Mouse (Mus musculus): ENCODE data around the gene Tmem179b. TPM values are rescaled to one million over a fixed set of nuclear protein-coding genes. Genes with fewer than 3 reads are reported as not detected.

Gene Tmem179b
- polyA plus RNA-seq, 2 experiments, result 63.5 to 83.6 TPM

DNA sequence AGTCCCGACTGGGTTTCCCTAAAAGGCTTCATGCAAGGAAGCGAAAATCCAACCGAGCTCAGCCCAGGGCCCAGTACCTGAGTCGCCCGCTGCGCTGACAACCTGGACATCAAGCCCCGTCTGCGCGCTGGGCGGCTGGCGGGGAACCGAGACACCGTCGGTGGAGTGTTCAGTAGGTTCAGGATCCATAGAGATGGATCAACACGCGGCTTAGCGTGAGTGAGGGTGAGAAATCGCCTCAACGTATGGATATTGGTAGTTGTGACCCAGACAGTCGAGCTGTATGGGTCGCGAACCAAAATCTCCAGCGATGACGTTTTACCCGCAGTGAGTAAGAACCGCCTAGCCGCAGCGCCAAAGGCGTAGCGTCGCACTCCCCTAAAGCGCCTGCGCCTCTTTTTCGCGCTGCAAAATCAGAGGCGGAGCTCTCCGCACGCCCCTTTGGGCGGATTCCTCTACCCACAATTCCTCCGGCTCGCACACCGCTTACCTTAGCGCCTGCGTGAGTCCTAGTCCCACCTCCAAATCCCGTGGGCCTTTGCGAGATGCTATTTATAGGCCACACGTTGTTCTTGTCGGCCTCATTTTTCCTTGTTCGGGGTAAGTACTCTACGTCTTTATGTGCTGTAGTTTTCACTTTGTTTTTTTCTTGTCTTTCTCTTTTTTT lies 51.2 kb downstream of the Tmem179b start, which contains the start of gene Slc3a2:
Gene Slc3a2 (minus strand): TSS at position 463 of the 667 bp plus-strand sequence.
- under 1% methylated on average over 50 of the region's 50 CpGs for WGBS
- DNase-seq (ENCODE audit: low spot score), result peak; percentile 99
- peak within 1 kb of the TSS; percentile 78 for H3K4me3 ChIP-seq (replicated peaks; ENCODE audit: low read length)
- H3K9me3 ChIP-seq (ENCODE audit: control insufficient read depth, low read length), result no peaks in the 10 kb centered on the region
- H3K4me1 ChIP-seq (ENCODE audit: control insufficient read depth, insufficient read depth, low read length), result peaks cover 16% of the 10 kb centered on the region
- no peaks in the 10 kb centered on the region for H3K27me3 ChIP-seq (ENCODE audit: control insufficient read depth, insufficient read depth, low read length)
- peaks cover 33% of the 10 kb centered on the region for H3K36me3 ChIP-seq (ENCODE audit: control insufficient read depth, insufficient read depth, low read length)
- peak within 1 kb of the TSS; percentile 92 for H3K27ac ChIP-seq (replicated peaks; ENCODE audit: low read depth, low read length)
- ATAC-seq (ENCODE audit: low FRiP score, low read depth), result peak; percentile 95
- H3K4me2 ChIP-seq (replicated peaks; ENCODE audit: low read depth, low read length, severe bottlenecking), result peak within 1 kb of the TSS; percentile 86
- TF ChIP-seq POLR2A (IDR thresholded peaks at IDR 0.05; ENCODE audit: borderline replicate concordance, extremely low read depth, insufficient read depth, insufficient read length), result peak; percentile 98; the same call in 1 of the 2 replicates
- peak within 1 kb of the TSS; percentile 96 for H3K9ac ChIP-seq (ENCODE audit: low read depth, low read length, severe bottlenecking)

DNA sequence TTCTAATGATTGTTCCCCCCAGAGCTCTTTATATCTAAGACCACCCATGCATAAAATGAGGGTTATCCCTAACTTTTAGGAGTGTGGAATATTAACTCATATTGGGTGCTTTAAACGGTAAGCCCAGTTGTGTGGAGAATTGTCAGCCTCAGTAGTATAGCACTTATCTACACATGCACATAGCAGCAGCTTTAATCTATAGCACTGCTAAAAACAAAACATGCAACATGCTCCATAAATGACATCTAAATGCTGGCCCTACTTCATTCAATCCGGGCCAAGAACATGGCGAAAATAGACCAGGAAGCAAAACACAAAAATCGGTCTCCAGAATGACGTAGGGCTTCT lies 51.7 kb downstream of the Tmem179b start:
- Histone ChIP-seq H3K4me1 (ENCODE audit: control insufficient read depth, insufficient read depth, low read length) (peaks cover 16% of the 10 kb centered on the region), H3K9me3 (ENCODE audit: control insufficient read depth, low read length) (no peaks in the 10 kb centered on the region), H3K36me3 (ENCODE audit: control insufficient read depth, insufficient read depth, low read length) (peaks cover 33% of the 10 kb centered on the region), H3K27me3 (ENCODE audit: control insufficient read depth, insufficient read depth, low read length) (no peaks in the 10 kb centered on the region), H3K9ac (ENCODE audit: low read depth, low read length, severe bottlenecking) (peak overlapping the region; percentile 96), H3K4me2 (replicated peaks; ENCODE audit: low read depth, low read length, severe bottlenecking) (peak overlapping the region; percentile 66), H3K4me3 (replicated peaks; ENCODE audit: low read length) (peak overlapping the region; percentile 78), H3K27ac (replicated peaks; ENCODE audit: low read depth, low read length) (peak overlapping the region; percentile 92)
- TF ChIP-seq POLR2A (IDR thresholded peaks at IDR 0.05; ENCODE audit: borderline replicate concordance, extremely low read depth, insufficient read depth, insufficient read length), result no peak
- DNase-seq (ENCODE audit: low spot score), result no peak
- 2% methylated on average over 5 of the region's 5 CpGs for WGBS
- ATAC-seq (ENCODE audit: low FRiP score, low read depth), result no peak

Small RNA genes within 50 kb of the gene (microRNA-seq; reads per million reads assigned to microRNA genes)
- gene Mir6992, result not detected

Other genes starting within 250 kb of the Tmem179b start
Only the 30 nearest of the 33 such genes appear.
- 0.03 and 0.15 TPM in 2 replicates for gene Slc22a6, start 156.4 kb downstream of the Tmem179b start, polyA plus RNA-seq (2012; rRNA removed)
- not detected in 2 replicates for gene Slc22a6, start 156.4 kb downstream of the Tmem179b start, polyA plus RNA-seq (2014; fragmentation: Nextera tagmentation; extraction: Ambion mirVana)
- gene Chrm1, start 110.7 kb downstream of the Tmem179b start, polyA plus RNA-seq (2012; rRNA removed), result 0.62 and 1.1 TPM in 2 replicates
- gene Chrm1, start 110.7 kb downstream of the Tmem179b start, polyA plus RNA-seq (2014; fragmentation: Nextera tagmentation; extraction: Ambion mirVana), result 0.36 and 0.56 TPM in 2 replicates
- gene Slc3a2, start 51.1 kb downstream of the Tmem179b start, polyA plus RNA-seq (2012; rRNA removed), result 111 and 123 TPM in 2 replicates
- gene Slc3a2, start 51.1 kb downstream of the Tmem179b start, polyA plus RNA-seq (2014; fragmentation: Nextera tagmentation; extraction: Ambion mirVana), result 101 and 109 TPM in 2 replicates
- 66.4 and 66.6 TPM in 2 replicates for gene Wdr74, start 38.6 kb downstream of the Tmem179b start, polyA plus RNA-seq (2012; rRNA removed)
- gene Wdr74, start 38.6 kb downstream of the Tmem179b start, polyA plus RNA-seq (2014; fragmentation: Nextera tagmentation; extraction: Ambion mirVana), result 85.5 and 87.2 TPM in 2 replicates
- 1.6 and 3.2 TPM in 2 replicates for gene 1700092M07Rik, start 33.7 kb downstream of the Tmem179b start, polyA plus RNA-seq (2012; rRNA removed)
- gene 1700092M07Rik, start 33.7 kb downstream of the Tmem179b start, polyA plus RNA-seq (2014; fragmentation: Nextera tagmentation; extraction: Ambion mirVana), result 1.6 and 2.1 TPM in 2 replicates
- gene Stx5a, start 33.1 kb downstream of the Tmem179b start, polyA plus RNA-seq (2012; rRNA removed), result 188 and 197 TPM in 2 replicates
- gene Stx5a, start 33.1 kb downstream of the Tmem179b start, polyA plus RNA-seq (2014; fragmentation: Nextera tagmentation; extraction: Ambion mirVana), result 161 and 174 TPM in 2 replicates
- gene Nxf1, start 17.4 kb downstream of the Tmem179b start, polyA plus RNA-seq (2012; rRNA removed), result 263 and 265 TPM in 2 replicates
- 168 and 187 TPM in 2 replicates for gene Nxf1, start 17.4 kb downstream of the Tmem179b start, polyA plus RNA-seq (2014; fragmentation: Nextera tagmentation; extraction: Ambion mirVana)
- 192 and 275 TPM in 2 replicates for gene Tmem223, start 3.5 kb downstream of the Tmem179b start, polyA plus RNA-seq (2012; rRNA removed)
- gene Tmem223, start 3.5 kb downstream of the Tmem179b start, polyA plus RNA-seq (2014; fragmentation: Nextera tagmentation; extraction: Ambion mirVana), result 177 and 220 TPM in 2 replicates
- 22.4 and 29.1 TPM in 2 replicates for gene Taf6l, start 11.9 kb upstream of the Tmem179b start, polyA plus RNA-seq (2012; rRNA removed)
- 21.3 and 21.8 TPM in 2 replicates for gene Taf6l, start 11.9 kb upstream of the Tmem179b start, polyA plus RNA-seq (2014; fragmentation: Nextera tagmentation; extraction: Ambion mirVana)
- gene Polr2g, start 24.1 kb upstream of the Tmem179b start, polyA plus RNA-seq (2012; rRNA removed), result 135 and 140 TPM in 2 replicates
- gene Polr2g, start 24.1 kb upstream of the Tmem179b start, polyA plus RNA-seq (2014; fragmentation: Nextera tagmentation; extraction: Ambion mirVana), result 153 and 165 TPM in 2 replicates
- 3.5 and 3.9 TPM in 2 replicates for gene Zbtb3, start 28.1 kb upstream of the Tmem179b start, polyA plus RNA-seq (2012; rRNA removed)
- 5.3 and 5.6 TPM in 2 replicates for gene Zbtb3, start 28.1 kb upstream of the Tmem179b start, polyA plus RNA-seq (2014; fragmentation: Nextera tagmentation; extraction: Ambion mirVana)
- gene Ttc9c, start 44.9 kb upstream of the Tmem179b start, polyA plus RNA-seq (2012; rRNA removed), result 48.3 and 54.3 TPM in 2 replicates
- 41.8 and 48.5 TPM in 2 replicates for gene Ttc9c, start 44.9 kb upstream of the Tmem179b start, polyA plus RNA-seq (2014; fragmentation: Nextera tagmentation; extraction: Ambion mirVana)
- 59.4 and 88.6 TPM in 2 replicates for gene Hnrnpul2, start 45.5 kb upstream of the Tmem179b start, polyA plus RNA-seq (2012; rRNA removed)
- 9.5 and 9.6 TPM in 2 replicates for gene Hnrnpul2, start 45.5 kb upstream of the Tmem179b start, polyA plus RNA-seq (2014; fragmentation: Nextera tagmentation; extraction: Ambion mirVana)
- gene AC129217.1, start 55.3 kb upstream of the Tmem179b start, polyA plus RNA-seq (2012; rRNA removed), result 0.51 and 3.0 TPM in 2 replicates
- gene AC129217.1, start 55.3 kb upstream of the Tmem179b start, polyA plus RNA-seq (2014; fragmentation: Nextera tagmentation; extraction: Ambion mirVana), result not detected in 2 replicates
- 48.2 and 63.5 TPM in 2 replicates for gene Bscl2, start 63.0 kb upstream of the Tmem179b start, polyA plus RNA-seq (2012; rRNA removed)
- gene Bscl2, start 63.0 kb upstream of the Tmem179b start, polyA plus RNA-seq (2014; fragmentation: Nextera tagmentation; extraction: Ambion mirVana), result 50.2 and 51.3 TPM in 2 replicates
- 2.2 and 2.5 TPM in 2 replicates for gene Gng3, start 64.7 kb upstream of the Tmem179b start, polyA plus RNA-seq (2012; rRNA removed)
- gene Gng3, start 64.7 kb upstream of the Tmem179b start, polyA plus RNA-seq (2014; fragmentation: Nextera tagmentation; extraction: Ambion mirVana), result 4.2 and 5.0 TPM in 2 replicates
- gene Lrrn4cl, start 76.3 kb upstream of the Tmem179b start, polyA plus RNA-seq (2012; rRNA removed), result 1.9 and 2.1 TPM in 2 replicates
- 0.70 and 1.6 TPM in 2 replicates for gene Lrrn4cl, start 76.3 kb upstream of the Tmem179b start, polyA plus RNA-seq (2014; fragmentation: Nextera tagmentation; extraction: Ambion mirVana)
- gene Ubxn1, start 97.0 kb upstream of the Tmem179b start, polyA plus RNA-seq (2012; rRNA removed), result 84.2 and 127 TPM in 2 replicates
- 154 and 166 TPM in 2 replicates for gene Ubxn1, start 97.0 kb upstream of the Tmem179b start, polyA plus RNA-seq (2014; fragmentation: Nextera tagmentation; extraction: Ambion mirVana)
- gene Uqcc3, start 106.5 kb upstream of the Tmem179b start, polyA plus RNA-seq (2012; rRNA removed), result 33.9 and 51.3 TPM in 2 replicates
- 65.9 and 70.1 TPM in 2 replicates for gene Uqcc3, start 106.5 kb upstream of the Tmem179b start, polyA plus RNA-seq (2014; fragmentation: Nextera tagmentation; extraction: Ambion mirVana)
- 6.0 and 6.1 TPM in 2 replicates for gene Lbhd1, start 109.3 kb upstream of the Tmem179b start, polyA plus RNA-seq (2012; rRNA removed)
- gene Lbhd1, start 109.3 kb upstream of the Tmem179b start, polyA plus RNA-seq (2014; fragmentation: Nextera tagmentation; extraction: Ambion mirVana), result 59.6 and 70.0 TPM in 2 replicates
- not detected in 2 replicates for gene Gm49403, start 109.5 kb upstream of the Tmem179b start, polyA plus RNA-seq (2012; rRNA removed)
- gene Gm49403, start 109.5 kb upstream of the Tmem179b start, polyA plus RNA-seq (2014; fragmentation: Nextera tagmentation; extraction: Ambion mirVana), result not detected in 2 replicates
- 50.1 and 92.1 TPM in 2 replicates for gene 1810009A15Rik, start 114.4 kb upstream of the Tmem179b start, polyA plus RNA-seq (2012; rRNA removed)
- 80.2 and 87.6 TPM in 2 replicates for gene 1810009A15Rik, start 114.4 kb upstream of the Tmem179b start, polyA plus RNA-seq (2014; fragmentation: Nextera tagmentation; extraction: Ambion mirVana)
- gene Gm49416, start 114.5 kb upstream of the Tmem179b start, polyA plus RNA-seq (2012; rRNA removed), result 0.38 TPM in 1 of 2 replicates, not detected in the other
- gene Gm49416, start 114.5 kb upstream of the Tmem179b start, polyA plus RNA-seq (2014; fragmentation: Nextera tagmentation; extraction: Ambion mirVana), result 0.50 TPM in 1 of 2 replicates, not detected in the other
- 34.5 and 46.5 TPM in 2 replicates for gene Ints5, start 118.5 kb upstream of the Tmem179b start, polyA plus RNA-seq (2012; rRNA removed)
- gene Ints5, start 118.5 kb upstream of the Tmem179b start, polyA plus RNA-seq (2014; fragmentation: Nextera tagmentation; extraction: Ambion mirVana), result 33.4 and 36.6 TPM in 2 replicates
- 212 and 265 TPM in 2 replicates for gene Ganab, start 123.6 kb upstream of the Tmem179b start, polyA plus RNA-seq (2012; rRNA removed)
- 91.7 and 99.6 TPM in 2 replicates for gene Ganab, start 123.6 kb upstream of the Tmem179b start, polyA plus RNA-seq (2014; fragmentation: Nextera tagmentation; extraction: Ambion mirVana)
- 116 and 142 TPM in 2 replicates for gene B3gat3, start 145.9 kb upstream of the Tmem179b start, polyA plus RNA-seq (2012; rRNA removed)
- gene B3gat3, start 145.9 kb upstream of the Tmem179b start, polyA plus RNA-seq (2014; fragmentation: Nextera tagmentation; extraction: Ambion mirVana), result 39.7 and 43.0 TPM in 2 replicates
- 5.2 and 7.1 TPM in 2 replicates for gene Rom1, start 154.9 kb upstream of the Tmem179b start, polyA plus RNA-seq (2012; rRNA removed)
- 2.0 and 2.4 TPM in 2 replicates for gene Rom1, start 154.9 kb upstream of the Tmem179b start, polyA plus RNA-seq (2014; fragmentation: Nextera tagmentation; extraction: Ambion mirVana)
- gene Eml3, start 155.1 kb upstream of the Tmem179b start, polyA plus RNA-seq (2012; rRNA removed), result 62.1 and 74.9 TPM in 2 replicates
- gene Eml3, start 155.1 kb upstream of the Tmem179b start, polyA plus RNA-seq (2014; fragmentation: Nextera tagmentation; extraction: Ambion mirVana), result 21.5 and 25.2 TPM in 2 replicates
- gene Mta2, start 167.4 kb upstream of the Tmem179b start, polyA plus RNA-seq (2012; rRNA removed), result 63.4 and 76.5 TPM in 2 replicates
- gene Mta2, start 167.4 kb upstream of the Tmem179b start, polyA plus RNA-seq (2014; fragmentation: Nextera tagmentation; extraction: Ambion mirVana), result 43.8 and 47.2 TPM in 2 replicates
- 28.6 and 33.6 TPM in 2 replicates for gene Tut1, start 179.4 kb upstream of the Tmem179b start, polyA plus RNA-seq (2012; rRNA removed)
- 27.6 and 29.2 TPM in 2 replicates for gene Tut1, start 179.4 kb upstream of the Tmem179b start, polyA plus RNA-seq (2014; fragmentation: Nextera tagmentation; extraction: Ambion mirVana)

Data from limb, embryonic 14.5 days (tissue).